ENCODE assay signal across 15 mouse cellular contexts in the genomic region with DNA sequence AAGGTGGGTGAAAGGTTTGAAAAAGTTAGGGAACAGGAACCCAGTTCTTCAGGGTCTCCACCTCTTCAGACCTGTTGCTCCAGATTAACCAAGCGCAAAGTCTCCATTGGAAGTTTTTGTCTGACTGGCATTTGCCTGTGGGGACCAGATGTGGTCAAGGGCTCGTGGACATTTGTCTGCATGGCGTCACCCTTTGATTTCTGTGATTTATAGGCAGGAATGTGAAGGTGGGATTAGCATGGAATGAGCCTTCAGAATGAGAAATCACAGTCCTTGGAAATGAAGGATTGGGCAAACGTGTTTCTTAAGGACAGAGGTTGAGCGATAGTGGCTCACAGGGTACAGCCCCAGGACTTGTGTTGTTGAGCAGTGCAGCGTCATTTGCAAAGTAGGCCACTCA.
"Had no signal": no experiment of that assay in that cellular context is flagged by ENCODE, and none has a peak within 500 bp of the region (broad histone marks: within the 10 kb centered on the region; RNA-seq: fewer than 3 reads in every experiment).

No protein-coding gene starts in this region.

- H3K4me3 ChIP-seq: layer of hippocampus, adult 2 months; limb, embryonic 12.5 days; limb, embryonic 15.5 days; megakaryocyte, embryonic 14.5 days had no signal

- H3K27me3 ChIP-seq: limb, embryonic 12.5 days; limb, embryonic 15.5 days; megakaryocyte, embryonic 14.5 days had no signal

- H3K4me1 ChIP-seq: limb, embryonic 15.5 days had no signal

- H3K36me3 ChIP-seq: limb, embryonic 15.5 days had no signal

- H3K9me3 ChIP-seq: limb, embryonic 12.5 days; limb, embryonic 15.5 days had no signal

- DNase-seq: kidney, postnatal 25 days; layer of hippocampus, adult 9-11 months; liver, postnatal 0 days; lung, embryonic 14.5 days; midbrain, embryonic 14.5 days; thymus, postnatal 25 days had no signal

- ATAC-seq: liver, postnatal 0 days; lung, postnatal 0 days had no signal

- H3K4me2 ChIP-seq: limb, embryonic 12.5 days; limb, embryonic 15.5 days; liver, embryonic 11.5 days; lung, embryonic 14.5 days; midbrain, embryonic 11.5 days had no signal

- H3K9ac ChIP-seq: limb, embryonic 12.5 days; limb, embryonic 15.5 days; liver, embryonic 14.5 days; liver, postnatal 0 days; lung, embryonic 14.5 days had no signal

- H3K27ac ChIP-seq: kidney, postnatal 0 days; layer of hippocampus, adult 2 months; limb, embryonic 12.5 days; limb, embryonic 15.5 days; liver, embryonic 14.5 days had no signal
